Mouse (Mus musculus): ENCODE results near the gene Exoc4. TPM values are rescaled to one million over a fixed set of nuclear protein-coding genes. Genes with fewer than 3 reads are reported as not detected.

Gene Exoc4
- polyA plus RNA-seq, 1 experiment from 2014 or later, result 70.0 TPM

DNA sequence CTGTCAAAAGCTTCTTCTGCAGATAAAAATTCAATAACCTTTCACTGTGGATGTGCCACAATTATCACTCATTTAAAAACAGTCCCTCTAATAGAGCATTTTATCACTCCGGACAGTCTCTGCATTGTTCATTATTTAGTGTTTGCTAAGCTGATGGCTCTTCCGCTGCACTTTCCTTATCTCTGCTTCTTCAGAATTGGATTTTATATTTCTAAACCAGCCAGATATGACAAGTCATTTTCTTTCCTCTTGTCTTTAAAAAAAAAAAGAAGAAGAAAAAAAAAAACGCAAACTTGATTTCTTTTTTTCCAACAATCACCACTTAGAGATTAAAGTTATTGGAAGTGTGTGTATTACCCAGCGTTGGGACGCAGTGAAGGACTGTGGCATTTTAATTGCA, 624.1 kb downstream of the Exoc4 start:
- no peak for ATAC-seq
- H3K9ac ChIP-seq (replicated peaks; ENCODE audit: low read depth, low read length), result no peak overlapping the region
- no peak overlapping the region for H3K4me2 ChIP-seq (ENCODE audit: low read length)
- no peaks in the 10 kb centered on the region for H3K36me3 ChIP-seq (ENCODE audit: control insufficient read depth, insufficient read depth)
- no peaks in the 10 kb centered on the region for H3K27me3 ChIP-seq (replicated peaks; ENCODE audit: control insufficient read depth, insufficient read depth, low read length)
- 68% methylated on average over 5 of the region's 5 CpGs for WGBS
- H3K27ac ChIP-seq (ENCODE audit: low read length), result no peak overlapping the region
- H3K9me3 ChIP-seq (ENCODE audit: control insufficient read depth, low read length), result no peaks in the 10 kb centered on the region
- no peak overlapping the region for H3K4me3 ChIP-seq (replicated peaks; ENCODE audit: low read length)
- peaks cover 27% of the 10 kb centered on the region for H3K4me1 ChIP-seq (replicated peaks; ENCODE audit: control insufficient read depth, insufficient read depth, low read length)

- WGBS, result 33% methylated on average over 8 of the region's 8 CpGs
- H3K4me1 ChIP-seq (replicated peaks; ENCODE audit: control insufficient read depth, insufficient read depth, low read length), result peaks cover 27% of the 10 kb centered on the region
These were observed 625.6 kb downstream of the Exoc4 start for GRCm38 (mm10) chr6:33874291-33875014.

DNA sequence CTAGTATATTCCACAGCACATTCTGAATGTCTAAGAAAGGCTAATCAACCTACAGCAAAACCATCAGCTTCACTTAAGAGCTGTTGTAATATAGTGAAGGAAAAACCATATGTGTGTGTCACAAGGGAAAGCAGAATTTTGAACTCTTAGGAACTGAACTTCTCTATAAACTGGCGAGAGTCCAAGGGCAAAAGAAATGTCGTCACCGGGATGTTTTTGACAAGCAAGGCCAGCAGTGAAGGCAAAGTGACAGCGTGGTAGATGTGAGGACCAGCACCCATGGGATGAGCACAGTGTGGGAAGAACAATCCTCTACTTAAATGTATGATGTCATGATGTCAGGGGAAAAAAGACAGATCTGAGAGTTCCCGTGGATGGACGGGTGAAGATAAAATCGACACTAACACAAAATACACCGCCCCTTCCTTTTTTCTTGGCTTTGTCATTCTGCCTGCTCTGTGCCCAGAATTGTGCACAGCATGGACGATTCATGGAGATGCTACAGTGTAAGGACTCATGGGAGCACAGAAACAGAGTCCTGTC, 635.3 kb downstream of the Exoc4 start:
- WGBS, result 81% methylated on average over 9 of the region's 9 CpGs
- Histone ChIP-seq H3K4me3 (replicated peaks; ENCODE audit: low read length) (no peak overlapping the region), H3K4me1 (replicated peaks; ENCODE audit: control insufficient read depth, insufficient read depth, low read length) (peaks cover 4% of the 10 kb centered on the region)

More at GRCm38 (mm10) chr6:33874291-33875014, 625.6 kb downstream of the Exoc4 start:
- Histone ChIP-seq H3K4me3 (replicated peaks; ENCODE audit: low read length) (no peak overlapping the region), H3K27me3 (replicated peaks; ENCODE audit: control insufficient read depth, insufficient read depth, low read length) (no peaks in the 10 kb centered on the region), H3K36me3 (ENCODE audit: control insufficient read depth, insufficient read depth) (no peaks in the 10 kb centered on the region), H3K9me3 (ENCODE audit: control insufficient read depth, low read length) (no peaks in the 10 kb centered on the region), H3K27ac (ENCODE audit: low read length) (peak overlapping the region; percentile 83), H3K4me2 (ENCODE audit: low read length) (no peak overlapping the region), H3K9ac (replicated peaks; ENCODE audit: low read depth, low read length) (no peak overlapping the region)
- peak; percentile 73 for ATAC-seq

GRCm38 (mm10) chr6:33886941-33887340, 638.1 kb downstream of the Exoc4 start:
- H3K36me3 ChIP-seq (ENCODE audit: control insufficient read depth, insufficient read depth), result no peaks in the 10 kb centered on the region
- no peak overlapping the region for H3K4me3 ChIP-seq (replicated peaks; ENCODE audit: low read length)
- H3K27ac ChIP-seq (ENCODE audit: low read length), result no peak overlapping the region
- H3K9me3 ChIP-seq (ENCODE audit: control insufficient read depth, low read length), result no peaks in the 10 kb centered on the region
- H3K4me2 ChIP-seq (ENCODE audit: low read length), result no peak overlapping the region
- H3K4me1 ChIP-seq (replicated peaks; ENCODE audit: control insufficient read depth, insufficient read depth, low read length), result peaks cover 4% of the 10 kb centered on the region
- H3K9ac ChIP-seq (replicated peaks; ENCODE audit: low read depth, low read length), result no peak overlapping the region
- no peak for ATAC-seq
- no peaks in the 10 kb centered on the region for H3K27me3 ChIP-seq (replicated peaks; ENCODE audit: control insufficient read depth, insufficient read depth, low read length)
- 86% methylated on average over 2 of the region's 2 CpGs for WGBS

More for the DNA sequence above, 635.3 kb downstream of the Exoc4 start:
- Histone ChIP-seq H3K4me2 (ENCODE audit: low read length) (no peak overlapping the region), H3K27me3 (replicated peaks; ENCODE audit: control insufficient read depth, insufficient read depth, low read length) (no peaks in the 10 kb centered on the region), H3K9ac (replicated peaks; ENCODE audit: low read depth, low read length) (no peak overlapping the region), H3K36me3 (ENCODE audit: control insufficient read depth, insufficient read depth) (no peaks in the 10 kb centered on the region), H3K9me3 (ENCODE audit: control insufficient read depth, low read length) (no peaks in the 10 kb centered on the region), H3K27ac (ENCODE audit: low read length) (peak overlapping the region; percentile 77; the same call in 1 of the 2 replicates)
- ATAC-seq, result no peak

GRCm38 (mm10) chr6:33890926-33891325, 642.0 kb downstream of the Exoc4 start:
- no peaks in the 10 kb centered on the region for H3K27me3 ChIP-seq (replicated peaks; ENCODE audit: control insufficient read depth, insufficient read depth, low read length)
- H3K27ac ChIP-seq (ENCODE audit: low read length), result no peak overlapping the region
- no peak overlapping the region for H3K4me2 ChIP-seq (ENCODE audit: low read length)
- H3K36me3 ChIP-seq (ENCODE audit: control insufficient read depth, insufficient read depth), result no peaks in the 10 kb centered on the region
- ATAC-seq, result no peak
- 49% methylated on average over 1 of the region's 1 CpGs for WGBS
- H3K4me3 ChIP-seq (replicated peaks; ENCODE audit: low read length), result no peak overlapping the region
- H3K9me3 ChIP-seq (ENCODE audit: control insufficient read depth, low read length), result no peaks in the 10 kb centered on the region
- no peaks in the 10 kb centered on the region for H3K4me1 ChIP-seq (replicated peaks; ENCODE audit: control insufficient read depth, insufficient read depth, low read length)
- no peak overlapping the region for H3K9ac ChIP-seq (replicated peaks; ENCODE audit: low read depth, low read length)

- Histone ChIP-seq H3K9ac (replicated peaks; ENCODE audit: low read depth, low read length) (no peak overlapping the region), H3K4me2 (ENCODE audit: low read length) (no peak overlapping the region), H3K27me3 (replicated peaks; ENCODE audit: control insufficient read depth, insufficient read depth, low read length) (no peaks in the 10 kb centered on the region), H3K4me3 (replicated peaks; ENCODE audit: low read length) (no peak overlapping the region), H3K9me3 (ENCODE audit: control insufficient read depth, low read length) (no peaks in the 10 kb centered on the region), H3K27ac (ENCODE audit: low read length) (no peak overlapping the region), H3K36me3 (ENCODE audit: control insufficient read depth, insufficient read depth) (no peaks in the 10 kb centered on the region), H3K4me1 (replicated peaks; ENCODE audit: control insufficient read depth, insufficient read depth, low read length) (no peaks in the 10 kb centered on the region)
- WGBS, result 75% methylated on average over 2 of the region's 2 CpGs
- no peak for ATAC-seq
These were observed 643.3 kb downstream of the Exoc4 start for GRCm38 (mm10) chr6:33892142-33892541.

- Histone ChIP-seq H3K4me3 (replicated peaks; ENCODE audit: low read length) (no peak overlapping the region), H3K4me2 (ENCODE audit: low read length) (no peak overlapping the region), H3K9me3 (ENCODE audit: control insufficient read depth, low read length) (no peaks in the 10 kb centered on the region), H3K27me3 (replicated peaks; ENCODE audit: control insufficient read depth, insufficient read depth, low read length) (no peaks in the 10 kb centered on the region), H3K27ac (ENCODE audit: low read length) (no peak overlapping the region), H3K9ac (replicated peaks; ENCODE audit: low read depth, low read length) (no peak overlapping the region), H3K4me1 (replicated peaks; ENCODE audit: control insufficient read depth, insufficient read depth, low read length) (no peaks in the 10 kb centered on the region), H3K36me3 (ENCODE audit: control insufficient read depth, insufficient read depth) (no peaks in the 10 kb centered on the region)
- no peak for ATAC-seq
- 88% methylated on average over 5 of the region's 5 CpGs for WGBS
These were observed 651.1 kb downstream of the Exoc4 start for GRCm38 (mm10) chr6:33899973-33900372.

DNA sequence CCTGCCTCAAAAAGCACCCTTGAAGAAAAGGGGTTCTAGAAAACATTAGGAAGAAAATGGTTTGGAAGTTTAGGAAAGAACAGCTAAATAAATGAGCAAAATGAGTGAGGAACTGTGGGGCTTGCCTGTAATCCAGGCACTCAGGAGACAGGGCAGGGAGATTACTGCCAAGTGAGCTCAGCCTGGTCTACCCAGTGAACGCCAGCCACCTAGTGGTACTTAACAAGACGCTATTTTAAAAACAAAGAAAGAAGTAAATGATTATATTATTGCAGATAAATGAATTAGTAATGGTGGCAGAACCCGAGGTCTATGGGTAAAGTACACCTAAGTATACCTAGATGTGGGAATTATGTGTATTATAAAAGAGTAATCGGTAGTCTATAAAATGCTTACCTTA, 651.7 kb downstream of the Exoc4 start:
- no peaks in the 10 kb centered on the region for H3K36me3 ChIP-seq (ENCODE audit: control insufficient read depth, insufficient read depth)
- no peak overlapping the region for H3K4me2 ChIP-seq (ENCODE audit: low read length)
- no peaks in the 10 kb centered on the region for H3K27me3 ChIP-seq (replicated peaks; ENCODE audit: control insufficient read depth, insufficient read depth, low read length)
- ATAC-seq, result no peak
- no peak overlapping the region for H3K27ac ChIP-seq (ENCODE audit: low read length)
- no peaks in the 10 kb centered on the region for H3K4me1 ChIP-seq (replicated peaks; ENCODE audit: control insufficient read depth, insufficient read depth, low read length)
- 75% methylated on average over 4 of the region's 4 CpGs for WGBS
- no peak overlapping the region for H3K4me3 ChIP-seq (replicated peaks; ENCODE audit: low read length)
- H3K9ac ChIP-seq (replicated peaks; ENCODE audit: low read depth, low read length), result no peak overlapping the region
- no peaks in the 10 kb centered on the region for H3K9me3 ChIP-seq (ENCODE audit: control insufficient read depth, low read length)

DNA sequence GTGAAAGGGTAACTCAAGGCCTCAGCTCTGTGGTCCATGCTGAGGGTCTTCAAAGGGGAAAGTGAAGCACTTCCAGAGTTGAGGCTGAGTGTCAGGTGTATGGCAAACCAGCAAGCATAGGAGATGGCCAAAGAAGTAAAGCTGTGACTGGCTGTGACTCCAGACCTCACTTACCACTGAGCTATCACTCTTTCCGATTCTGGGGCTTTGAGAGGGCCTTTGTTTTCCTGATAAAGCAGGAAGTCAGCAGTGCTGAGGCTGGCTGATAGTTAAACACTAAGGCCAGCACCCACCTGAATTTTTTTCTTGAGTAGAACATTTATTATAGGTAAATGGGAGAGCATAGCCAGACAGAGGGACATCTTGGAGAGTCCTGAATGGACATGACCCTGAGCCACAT, 656.2 kb downstream of the Exoc4 start:
- 84% methylated on average over 1 of the region's 1 CpGs for WGBS
- Histone ChIP-seq H3K9me3 (ENCODE audit: control insufficient read depth, low read length) (no peaks in the 10 kb centered on the region), H3K27me3 (replicated peaks; ENCODE audit: control insufficient read depth, insufficient read depth, low read length) (no peaks in the 10 kb centered on the region), H3K27ac (ENCODE audit: low read length) (no peak overlapping the region), H3K36me3 (ENCODE audit: control insufficient read depth, insufficient read depth) (no peaks in the 10 kb centered on the region), H3K4me1 (replicated peaks; ENCODE audit: control insufficient read depth, insufficient read depth, low read length) (no peaks in the 10 kb centered on the region), H3K4me2 (ENCODE audit: low read length) (no peak overlapping the region), H3K4me3 (replicated peaks; ENCODE audit: low read length) (no peak overlapping the region), H3K9ac (replicated peaks; ENCODE audit: low read depth, low read length) (no peak overlapping the region)
- no peak for ATAC-seq

Measured in forebrain, embryonic 16.5 days (tissue).